Mouse (Mus musculus): ENCODE data around the gene Mief2. TPM values are rescaled to one million over a fixed set of nuclear protein-coding genes. Genes with fewer than 3 reads are reported as not detected.

The Mief2 gene
- polyA plus RNA-seq, 1 experiment from 2014 or later = 15.6 TPM

GRCm38 (mm10) chr11:60706076-60706475 lies 22.1 kb upstream of the Mief2 start:
- Histone ChIP-seq H3K9me3 (no peaks in the 10 kb centered on the region), H3K27me3 (no peaks in the 10 kb centered on the region), H3K4me2 (no peak overlapping the region), H3K4me1 (peaks cover 18% of the 10 kb centered on the region), H3K9ac (no peak overlapping the region), H3K36me3 (peaks cover 73% of the 10 kb centered on the region), H3K27ac (no peak overlapping the region), H3K4me3 (no peak overlapping the region)
- no peak for ATAC-seq (ENCODE audit: insufficient number of reproducible peaks, insufficient read depth, low FRiP score, low TSS enrichment, low read depth)
- WGBS = 93% methylated on average over 7 of the region's 7 CpGs

- peaks cover 10% of the 10 kb centered on the region for H3K4me1 ChIP-seq
- ATAC-seq (ENCODE audit: insufficient number of reproducible peaks, insufficient read depth, low FRiP score, low TSS enrichment, low read depth) = no peak
- WGBS = 90% methylated on average over 14 of the region's 14 CpGs
- no peaks in the 10 kb centered on the region for H3K27me3 ChIP-seq
- no peak overlapping the region for H3K9ac ChIP-seq
- peaks cover 81% of the 10 kb centered on the region for H3K36me3 ChIP-seq
- no peak overlapping the region for H3K4me2 ChIP-seq
- no peaks in the 10 kb centered on the region for H3K9me3 ChIP-seq
- no peak overlapping the region for H3K27ac ChIP-seq
- no peak overlapping the region for H3K4me3 ChIP-seq
Measured at GRCm38 (mm10) chr11:60706696-60707480, 21.3 kb upstream of the Mief2 start.

GRCm38 (mm10) chr11:60707672-60708071 lies 20.5 kb upstream of the Mief2 start:
- Histone ChIP-seq H3K36me3 (peaks cover 89% of the 10 kb centered on the region), H3K9me3 (no peaks in the 10 kb centered on the region), H3K27me3 (no peaks in the 10 kb centered on the region), H3K4me2 (no peak overlapping the region), H3K4me1 (peaks cover 3% of the 10 kb centered on the region; the same call in 1 of the 2 replicates), H3K4me3 (no peak overlapping the region), H3K9ac (no peak overlapping the region), H3K27ac (no peak overlapping the region)
- 76% methylated on average over 3 of the region's 3 CpGs for WGBS
- ATAC-seq (ENCODE audit: insufficient number of reproducible peaks, insufficient read depth, low FRiP score, low TSS enrichment, low read depth) = no peak

- H3K27me3 ChIP-seq = no peaks in the 10 kb centered on the region
- no peak overlapping the region for H3K27ac ChIP-seq
- peaks cover 99% of the 10 kb centered on the region for H3K36me3 ChIP-seq
- no peaks in the 10 kb centered on the region for H3K9me3 ChIP-seq
- no peak overlapping the region for H3K4me2 ChIP-seq
- 90% methylated on average over 10 of the region's 10 CpGs for WGBS
- no peak for ATAC-seq (ENCODE audit: insufficient number of reproducible peaks, insufficient read depth, low FRiP score, low TSS enrichment, low read depth)
- no peak overlapping the region for H3K4me3 ChIP-seq
- H3K4me1 ChIP-seq = no peaks in the 10 kb centered on the region
- H3K9ac ChIP-seq = no peak overlapping the region
Measured at GRCm38 (mm10) chr11:60708631-60709030, 19.6 kb upstream of the Mief2 start.

- 94% methylated on average over 45 of the region's 45 CpGs for WGBS
Measured at GRCm38 (mm10) chr11:60709481-60710465, 18.4 kb upstream of the Mief2 start.

GRCm38 (mm10) chr11:60711218-60711617 lies 17.0 kb upstream of the Mief2 start:
- WGBS = 91% methylated on average over 17 of the region's 17 CpGs
- Histone ChIP-seq H3K4me3 (no peak overlapping the region), H3K4me2 (no peak overlapping the region), H3K27me3 (no peaks in the 10 kb centered on the region), H3K9ac (no peak overlapping the region), H3K36me3 (peaks cover 100% of the 10 kb centered on the region), H3K9me3 (no peaks in the 10 kb centered on the region), H3K27ac (no peak overlapping the region), H3K4me1 (no peaks in the 10 kb centered on the region)
- ATAC-seq (ENCODE audit: insufficient number of reproducible peaks, insufficient read depth, low FRiP score, low TSS enrichment, low read depth) = no peak

More at GRCm38 (mm10) chr11:60709481-60710465, 18.4 kb upstream of the Mief2 start:
- Histone ChIP-seq H3K27ac (no peak overlapping the region), H3K4me2 (no peak overlapping the region), H3K4me1 (no peaks in the 10 kb centered on the region), H3K9ac (no peak overlapping the region), H3K4me3 (no peak overlapping the region), H3K9me3 (no peaks in the 10 kb centered on the region), H3K27me3 (no peaks in the 10 kb centered on the region), H3K36me3 (peaks cover 100% of the 10 kb centered on the region)
- ATAC-seq (ENCODE audit: insufficient number of reproducible peaks, insufficient read depth, low FRiP score, low TSS enrichment, low read depth) = no peak

GRCm38 (mm10) chr11:60712040-60712439 lies 16.2 kb upstream of the Mief2 start:
- Histone ChIP-seq H3K9ac (no peak overlapping the region), H3K27ac (no peak overlapping the region), H3K4me1 (no peaks in the 10 kb centered on the region), H3K9me3 (no peaks in the 10 kb centered on the region), H3K4me2 (no peak overlapping the region), H3K36me3 (peaks cover 100% of the 10 kb centered on the region), H3K27me3 (no peaks in the 10 kb centered on the region), H3K4me3 (no peak overlapping the region)
- no peak for ATAC-seq (ENCODE audit: insufficient number of reproducible peaks, insufficient read depth, low FRiP score, low TSS enrichment, low read depth)
- WGBS = 94% methylated on average over 18 of the region's 18 CpGs

- 96% methylated on average over 13 of the region's 13 CpGs for WGBS
- H3K4me2 ChIP-seq = no peak overlapping the region
- no peaks in the 10 kb centered on the region for H3K9me3 ChIP-seq
- no peak overlapping the region for H3K9ac ChIP-seq
- H3K27me3 ChIP-seq = no peaks in the 10 kb centered on the region
- H3K27ac ChIP-seq = no peak overlapping the region
- H3K36me3 ChIP-seq = peaks cover 100% of the 10 kb centered on the region
- H3K4me3 ChIP-seq = no peak overlapping the region
- ATAC-seq (ENCODE audit: insufficient number of reproducible peaks, insufficient read depth, low FRiP score, low TSS enrichment, low read depth) = no peak
- H3K4me1 ChIP-seq = no peaks in the 10 kb centered on the region
Measured at GRCm38 (mm10) chr11:60712639-60713255, 15.5 kb upstream of the Mief2 start.

- no peaks in the 10 kb centered on the region for H3K27me3 ChIP-seq
- H3K4me2 ChIP-seq = no peak overlapping the region
- H3K9me3 ChIP-seq = no peaks in the 10 kb centered on the region
- no peak overlapping the region for H3K4me3 ChIP-seq
- no peak overlapping the region for H3K9ac ChIP-seq
- H3K27ac ChIP-seq = no peak overlapping the region
- no peak for ATAC-seq (ENCODE audit: insufficient number of reproducible peaks, insufficient read depth, low FRiP score, low TSS enrichment, low read depth)
- H3K36me3 ChIP-seq = peaks cover 100% of the 10 kb centered on the region
- H3K4me1 ChIP-seq = no peaks in the 10 kb centered on the region
- 86% methylated on average over 5 of the region's 5 CpGs for WGBS
Measured at GRCm38 (mm10) chr11:60715833-60716232, 12.4 kb upstream of the Mief2 start.

- no peak for ATAC-seq (ENCODE audit: insufficient number of reproducible peaks, insufficient read depth, low FRiP score, low TSS enrichment, low read depth)
- peaks cover 100% of the 10 kb centered on the region for H3K36me3 ChIP-seq
- no peaks in the 10 kb centered on the region for H3K27me3 ChIP-seq
- H3K4me1 ChIP-seq = no peaks in the 10 kb centered on the region
- no peak overlapping the region for H3K4me2 ChIP-seq
- H3K27ac ChIP-seq = no peak overlapping the region
- H3K9ac ChIP-seq = no peak overlapping the region
- no peak overlapping the region for H3K4me3 ChIP-seq
- H3K9me3 ChIP-seq = no peaks in the 10 kb centered on the region
- WGBS = 79% methylated on average over 5 of the region's 5 CpGs
Measured at GRCm38 (mm10) chr11:60719263-60719662, 8.9 kb upstream of the Mief2 start.

GRCm38 (mm10) chr11:60726601-60727391 lies 1.4 kb upstream of the Mief2 start, which contains the start of gene Flii:
Gene Flii, minus strand, starts transcription at chr11:60727263.
- H3K9me3 ChIP-seq = no peaks in the 10 kb centered on the region
- H3K36me3 ChIP-seq = peaks cover 49% of the 10 kb centered on the region
- peak within 1 kb of the TSS; percentile 81 for H3K4me3 ChIP-seq
- H3K27ac ChIP-seq = peak within 1 kb of the TSS; percentile 89
- ATAC-seq (ENCODE audit: insufficient number of reproducible peaks, insufficient read depth, low FRiP score, low TSS enrichment, low read depth) = peak; percentile 50
- WGBS = under 1% methylated on average over 70 of the region's 71 CpGs
- H3K4me1 ChIP-seq = peaks cover 27% of the 10 kb centered on the region
- H3K27me3 ChIP-seq = no peaks in the 10 kb centered on the region
- peak within 1 kb of the TSS; percentile 72 for H3K4me2 ChIP-seq
- peak within 1 kb of the TSS; percentile 81 for H3K9ac ChIP-seq

Data from embryonic facial prominence, embryonic 13.5 days (tissue).